Mouse (Mus musculus) limb, embryonic 13.5 days (tissue): ENCODE results near the gene Hsd17b12. TPM values are rescaled to one million over a fixed set of nuclear protein-coding genes. Genes with fewer than 3 reads are reported as not detected.

ENCODE experiments used
- ATAC-seq: fragments of 200-750 bp; cut with Nextera tagmentation; 2 replicates; pipeline ENCODE4 v1.8.0; 2017; ENCODE audit warnings: low read depth, moderate number of reproducible peaks, moderate TSS enrichment; ENCODE audit not compliant: low FRiP score
- H3K27ac ChIP-seq: fragments of 300-500 bp; sonication (generic); 2 replicates; pipeline ENCODE4 v1.5.1; 2015; ENCODE audit warnings: inconsistent platforms, mild to moderate bottlenecking, moderate library complexity
- H3K27me3 ChIP-seq: fragments of 300-500 bp; sonication (generic); 2 replicates; pipeline ENCODE4 v1.6.1; 2015; ENCODE audit warnings: mild to moderate bottlenecking, inconsistent platforms
- H3K36me3 ChIP-seq: fragments of 300-500 bp; sonication (generic); 2 replicates; pipeline ENCODE4 v1.6.1; 2015; ENCODE audit warnings: inconsistent platforms, mild to moderate bottlenecking, moderate library complexity
- H3K4me1 ChIP-seq: fragments of 300-500 bp; sonication (generic); 2 replicates; pipeline ENCODE4 v1.6.1; 2015; ENCODE audit warnings: inconsistent platforms
- H3K4me2 ChIP-seq: fragments of 300-500 bp; sonication (generic); replicated peaks from 2 replicates; pipeline ENCODE4 v1.6.1; 2015; ENCODE audit warnings: inconsistent platforms, mild to moderate bottlenecking, moderate library complexity
- H3K4me3 ChIP-seq: fragments of 300-500 bp; sonication (generic); 2 replicates; pipeline ENCODE4 v1.5.1; 2015; ENCODE audit warnings: moderate library complexity, mild to moderate bottlenecking, inconsistent platforms
- H3K9ac ChIP-seq: fragments of 300-500 bp; sonication (generic); 2 replicates; pipeline ENCODE4 v1.6.1; 2015; ENCODE audit warnings: mild to moderate bottlenecking, inconsistent platforms
- H3K9me3 ChIP-seq: fragments of 300-500 bp; sonication (generic); 2 replicates; pipeline ENCODE4 v1.6.1; 2016; ENCODE audit warnings: inconsistent platforms
- WGBS: fragments of 180-500 bp; shearing (Covaris S2); methylation state at CpG from one replicate; pipeline ENCODE4 v1.1.7; 2015; 5-methylcytosine and 5-hydroxymethylcytosine counted together
- polyA plus RNA-seq: library from polyadenylated mRNA; unstranded; fragments of >200 nt; fragmentation: Nextera tagmentation; extraction: Ambion mirVana; gene quantifications from 2 replicates; pipeline ENCODE4 v1.2.1, GENCODE M21; 2015

The Hsd17b12 gene
- polyA plus RNA-seq = 110 and 112 TPM in 2 replicates

GRCm38 (mm10) chr2:94157592-94158519 is at the start of gene Hsd17b12:
Gene Hsd17b12 (minus strand): TSS chr2:94157964.
- WGBS = under 1% methylated on average over 69 of the region's 69 CpGs
- Histone ChIP-seq H3K27ac (peak within 1 kb of the TSS; percentile 89), H3K27me3 (no peaks in the 10 kb centered on the region), H3K9me3 (no peaks in the 10 kb centered on the region), H3K36me3 (no peaks in the 10 kb centered on the region), H3K4me3 (peak within 1 kb of the TSS; percentile 79), H3K9ac (peak within 1 kb of the TSS; percentile 87), H3K4me2 (peak within 1 kb of the TSS; percentile 69), H3K4me1 (peaks cover 25% of the 10 kb centered on the region)
- ATAC-seq = peak; percentile 100

DNA sequence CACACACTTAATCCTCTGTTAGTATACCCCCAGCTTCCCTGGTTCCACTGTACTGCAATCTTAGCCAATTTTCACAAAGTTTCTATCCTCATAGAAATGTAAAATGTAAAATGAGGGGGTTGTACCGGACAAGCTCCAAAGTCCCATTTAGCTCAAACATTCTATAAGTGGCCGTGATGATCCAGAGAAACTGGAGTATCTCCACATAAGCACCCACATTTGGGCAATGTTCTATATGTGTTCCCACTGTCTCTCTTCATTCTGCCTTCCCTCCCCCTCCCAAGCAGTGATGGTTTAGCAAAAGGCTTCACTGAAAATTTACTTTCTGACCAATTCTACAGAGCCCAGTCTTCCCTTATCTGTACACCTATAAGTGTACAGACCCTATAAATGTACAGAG is 27.1 kb upstream of the Hsd17b12 start:
- no peak overlapping the region for H3K4me3 ChIP-seq
- no peaks in the 10 kb centered on the region for H3K9me3 ChIP-seq
- no peaks in the 10 kb centered on the region for H3K36me3 ChIP-seq
- no peak overlapping the region for H3K9ac ChIP-seq
- 88% methylated on average over 2 of the region's 2 CpGs for WGBS
- ATAC-seq = no peak
- H3K4me1 ChIP-seq = no peaks in the 10 kb centered on the region
- H3K4me2 ChIP-seq = no peak overlapping the region
- H3K27me3 ChIP-seq = peaks cover 18% of the 10 kb centered on the region
- no peak overlapping the region for H3K27ac ChIP-seq

GRCm38 (mm10) chr2:94184142-94184541 is 26.4 kb upstream of the Hsd17b12 start:
- H3K4me2 ChIP-seq = no peak overlapping the region
- H3K9ac ChIP-seq = no peak overlapping the region
- 37% methylated on average over 6 of the region's 6 CpGs for WGBS
- no peak overlapping the region for H3K4me3 ChIP-seq
- ATAC-seq = no peak
- H3K36me3 ChIP-seq = no peaks in the 10 kb centered on the region
- no peak overlapping the region for H3K27ac ChIP-seq
- peaks cover 18% of the 10 kb centered on the region for H3K27me3 ChIP-seq
- no peaks in the 10 kb centered on the region for H3K9me3 ChIP-seq
- no peaks in the 10 kb centered on the region for H3K4me1 ChIP-seq

DNA sequence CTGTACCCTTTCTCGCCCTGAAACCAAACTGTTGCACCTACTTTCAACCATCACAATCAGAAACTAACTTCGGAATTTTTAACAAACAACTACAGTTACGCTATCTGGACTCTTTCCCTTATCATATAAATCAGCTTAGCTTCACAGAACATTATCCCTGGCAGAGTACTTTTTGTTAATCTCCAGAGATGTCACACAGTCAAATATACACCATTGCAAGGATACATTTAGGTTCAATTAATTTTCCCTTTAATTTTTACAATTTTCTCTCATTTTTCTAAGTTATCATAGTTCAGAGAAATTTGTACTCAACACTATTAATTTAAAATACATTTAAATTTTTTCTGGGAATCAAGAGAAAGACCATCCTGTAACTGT is 21.3 kb upstream of the Hsd17b12 start:
- no peak overlapping the region for H3K9ac ChIP-seq
- 0% methylated on average over 3 of the region's 3 CpGs for WGBS
- peak overlapping the region; percentile 41 for H3K4me2 ChIP-seq
- peaks cover 13% of the 10 kb centered on the region for H3K4me1 ChIP-seq
- peak overlapping the region; percentile 83 for H3K4me3 ChIP-seq
- H3K9me3 ChIP-seq = no peaks in the 10 kb centered on the region
- peak; percentile 52 for ATAC-seq
- H3K27me3 ChIP-seq = peaks cover 12% of the 10 kb centered on the region
- no peak overlapping the region for H3K27ac ChIP-seq
- H3K36me3 ChIP-seq = no peaks in the 10 kb centered on the region

- H3K4me2 ChIP-seq = peak overlapping the region; percentile 90
- no peaks in the 10 kb centered on the region for H3K9me3 ChIP-seq
- peaks cover 9% of the 10 kb centered on the region for H3K27me3 ChIP-seq
- no peak overlapping the region for H3K27ac ChIP-seq
- H3K4me1 ChIP-seq = peaks cover 13% of the 10 kb centered on the region
- H3K4me3 ChIP-seq = peak overlapping the region; percentile 83
- H3K36me3 ChIP-seq = 0 out of 2 replicates have a peak, but pooled peaks cover 2% of the 10 kb centered on the region
- H3K9ac ChIP-seq = peak overlapping the region; percentile 95
- ATAC-seq = peak; percentile 97
- 2% methylated on average over 22 of the region's 22 CpGs for WGBS
Observed at GRCm38 (mm10) chr2:94178321-94179029, 20.7 kb upstream of the Hsd17b12 start.

DNA sequence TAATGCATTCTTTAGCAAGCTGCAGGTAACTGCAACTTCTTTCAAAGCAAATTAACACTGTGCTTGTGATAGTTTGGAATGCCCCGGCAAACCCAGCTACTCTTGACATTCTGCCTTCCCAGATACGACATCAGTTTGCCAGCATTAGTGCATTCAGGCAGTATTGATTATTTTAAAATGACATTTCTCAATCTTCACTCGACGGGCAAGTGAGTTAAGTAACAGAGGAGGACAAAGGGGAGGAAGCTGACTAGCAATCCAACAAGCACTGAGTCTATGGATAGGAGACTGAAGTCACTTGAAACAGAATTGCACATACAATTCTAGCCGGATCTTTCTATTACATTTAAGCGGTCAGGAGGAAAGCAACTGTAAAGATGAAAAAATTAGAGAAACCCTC is 19.5 kb upstream of the Hsd17b12 start:
- WGBS = 84% methylated on average over 6 of the region's 6 CpGs
- Histone ChIP-seq H3K9ac (no peak overlapping the region), H3K27ac (no peak overlapping the region), H3K27me3 (no peaks in the 10 kb centered on the region), H3K36me3 (0 out of 2 replicates have a peak, but pooled peaks cover 5% of the 10 kb centered on the region), H3K4me2 (peak overlapping the region; percentile 90), H3K4me1 (peaks cover 13% of the 10 kb centered on the region), H3K4me3 (peak overlapping the region; percentile 83; the same call in 1 of the 2 replicates), H3K9me3 (no peaks in the 10 kb centered on the region)
- no peak for ATAC-seq

- no peak overlapping the region for H3K4me3 ChIP-seq
- peaks cover 13% of the 10 kb centered on the region for H3K4me1 ChIP-seq
- H3K9me3 ChIP-seq = no peaks in the 10 kb centered on the region
- H3K36me3 ChIP-seq = 0 out of 2 replicates have a peak, but pooled peaks cover 5% of the 10 kb centered on the region
- H3K4me2 ChIP-seq = no peak overlapping the region
- ATAC-seq = no peak
- WGBS = 91% methylated on average over 3 of the region's 3 CpGs
- H3K27ac ChIP-seq = no peak overlapping the region
- H3K27me3 ChIP-seq = no peaks in the 10 kb centered on the region
- H3K9ac ChIP-seq = no peak overlapping the region
Observed at GRCm38 (mm10) chr2:94176381-94176780, 18.6 kb upstream of the Hsd17b12 start.

- Histone ChIP-seq H3K4me3 (no peak overlapping the region), H3K4me1 (peaks cover 13% of the 10 kb centered on the region), H3K36me3 (0 out of 2 replicates have a peak, but pooled peaks cover 5% of the 10 kb centered on the region), H3K27me3 (no peaks in the 10 kb centered on the region), H3K9me3 (no peaks in the 10 kb centered on the region), H3K4me2 (no peak overlapping the region), H3K9ac (no peak overlapping the region), H3K27ac (no peak overlapping the region)
- no peak for ATAC-seq
- WGBS = 94% methylated on average over 13 of the region's 13 CpGs
Observed at GRCm38 (mm10) chr2:94173549-94173948, 15.8 kb upstream of the Hsd17b12 start.

DNA sequence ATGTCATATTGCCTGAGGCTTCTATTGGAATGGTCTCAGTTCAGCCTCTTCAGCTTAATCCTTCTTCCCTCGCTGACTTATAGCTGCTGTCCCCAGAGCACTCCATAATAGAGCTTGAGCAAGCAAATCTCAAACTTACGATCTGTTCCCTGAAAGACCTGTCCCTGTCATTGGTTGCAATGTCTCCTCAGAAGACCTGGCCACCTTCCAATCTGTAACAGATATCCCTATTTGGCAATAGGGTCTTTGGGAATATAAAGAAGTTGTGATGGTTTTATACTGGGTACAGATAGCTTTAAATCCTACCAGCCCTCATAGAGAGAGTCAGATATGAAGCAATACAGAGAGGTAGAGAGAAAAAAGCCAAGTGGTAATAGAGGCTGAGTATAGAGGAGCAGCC is 5.4 kb upstream of the Hsd17b12 start:
- 54% methylated on average over 2 of the region's 2 CpGs for WGBS

DNA sequence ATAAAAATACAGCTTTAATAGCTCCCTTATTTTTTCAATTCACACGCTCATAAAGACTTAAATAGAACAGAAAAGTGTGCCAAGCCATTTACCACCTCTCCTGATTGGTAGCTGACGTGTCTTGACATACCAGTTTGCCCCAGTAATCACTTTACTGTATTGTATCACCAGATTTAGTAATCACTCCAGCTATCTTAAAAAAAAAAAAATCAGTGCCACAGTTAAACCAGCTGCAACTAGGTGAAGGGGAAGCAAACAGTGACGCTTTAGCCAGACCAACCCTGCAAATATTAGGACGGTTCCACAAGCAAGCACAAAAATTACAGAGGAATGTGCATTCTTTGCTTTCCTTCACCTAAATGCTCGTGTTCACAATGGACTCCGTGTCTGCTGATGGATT is 4.4 kb upstream of the Hsd17b12 start:
- H3K9ac ChIP-seq = no peak overlapping the region
- ATAC-seq = no peak
- H3K9me3 ChIP-seq = no peaks in the 10 kb centered on the region
- 0 out of 2 replicates have a peak, but pooled peaks cover 2% of the 10 kb centered on the region for H3K4me1 ChIP-seq
- H3K4me3 ChIP-seq = no peak overlapping the region
- no peak overlapping the region for H3K27ac ChIP-seq
- no peaks in the 10 kb centered on the region for H3K36me3 ChIP-seq
- H3K27me3 ChIP-seq = no peaks in the 10 kb centered on the region
- no peak overlapping the region for H3K4me2 ChIP-seq
- 72% methylated on average over 6 of the region's 6 CpGs for WGBS

More for the DNA sequence above, 5.4 kb upstream of the Hsd17b12 start:
- H3K27ac ChIP-seq = no peak overlapping the region
- no peak for ATAC-seq
- H3K4me1 ChIP-seq = 0 out of 2 replicates have a peak, but pooled peaks cover 2% of the 10 kb centered on the region
- H3K9ac ChIP-seq = no peak overlapping the region
- no peaks in the 10 kb centered on the region for H3K36me3 ChIP-seq
- H3K4me2 ChIP-seq = no peak overlapping the region
- H3K9me3 ChIP-seq = no peaks in the 10 kb centered on the region
- no peaks in the 10 kb centered on the region for H3K27me3 ChIP-seq
- H3K4me3 ChIP-seq = no peak overlapping the region

DNA sequence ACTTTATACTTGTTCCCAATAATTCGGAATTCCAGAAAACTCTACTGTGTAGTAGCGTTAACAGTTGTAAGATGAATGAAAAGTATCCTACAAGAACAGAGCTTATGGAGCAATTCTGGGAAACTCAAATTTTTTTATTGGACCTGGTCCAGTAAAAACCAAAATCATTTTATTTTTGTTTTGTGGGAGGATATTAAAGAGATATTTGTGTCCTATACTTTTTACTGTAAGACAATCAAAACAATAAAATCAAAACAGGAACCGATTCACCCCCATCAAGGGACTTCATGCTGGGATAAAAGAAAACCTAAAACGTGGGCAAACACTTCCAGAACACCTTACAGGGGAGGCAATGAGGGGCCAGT is 738 bp upstream of the Hsd17b12 start:
- Histone ChIP-seq H3K4me1 (peaks cover 21% of the 10 kb centered on the region), H3K36me3 (no peaks in the 10 kb centered on the region), H3K9ac (peak overlapping the region; percentile 54; the same call in 1 of the 2 replicates), H3K4me2 (peak overlapping the region; percentile 62), H3K4me3 (peak overlapping the region; percentile 46), H3K9me3 (no peaks in the 10 kb centered on the region), H3K27ac (no peak overlapping the region), H3K27me3 (no peaks in the 10 kb centered on the region)
- ATAC-seq = no peak
- 19% methylated on average over 4 of the region's 4 CpGs for WGBS

DNA sequence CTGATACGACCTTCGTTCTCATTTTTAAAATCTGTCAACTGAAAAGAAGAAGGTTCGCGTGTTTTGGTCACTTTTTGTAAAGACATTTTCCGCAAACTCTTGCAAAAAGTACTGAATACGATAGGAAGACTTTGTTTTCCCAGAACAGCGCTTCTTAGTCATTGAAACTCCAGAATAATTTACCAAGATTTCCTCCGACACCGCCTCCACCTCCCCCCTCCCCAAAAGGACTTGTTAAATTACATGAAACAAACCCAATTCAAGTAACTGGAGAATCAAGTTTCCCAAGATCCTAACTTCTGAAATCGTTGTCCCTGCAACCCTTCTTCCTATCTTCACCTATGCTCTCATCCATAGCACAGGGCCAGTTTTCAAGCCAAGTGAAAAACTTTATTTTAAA is 713 bp downstream of the Hsd17b12 start:
- Histone ChIP-seq H3K9ac (peak overlapping the region; percentile 87), H3K27ac (peak overlapping the region; percentile 89), H3K4me1 (peaks cover 29% of the 10 kb centered on the region), H3K4me3 (peak overlapping the region; percentile 79), H3K36me3 (0 out of 2 replicates have a peak, but pooled peaks cover 5% of the 10 kb centered on the region), H3K27me3 (no peaks in the 10 kb centered on the region), H3K9me3 (no peaks in the 10 kb centered on the region), H3K4me2 (peak overlapping the region; percentile 69)
- no peak for ATAC-seq
- 2% methylated on average over 10 of the region's 10 CpGs for WGBS
